Mouse (Mus musculus) liver, embryonic 14.5 days (tissue): ENCODE results near the gene Nmrk1.

Experiments
- CTCF ChIP-seq: IDR thresholded peaks from 2 replicates; pipeline ENCODE4 v1.5.1; 2016; ENCODE audit warnings: antibody characterized with exemption, low read depth, control low read depth
- EP300 ChIP-seq: IDR thresholded peaks from 2 replicates; pipeline ENCODE4 v1.6.1; 2016; ENCODE audit warnings: antibody characterized with exemption, low read depth

DNA sequence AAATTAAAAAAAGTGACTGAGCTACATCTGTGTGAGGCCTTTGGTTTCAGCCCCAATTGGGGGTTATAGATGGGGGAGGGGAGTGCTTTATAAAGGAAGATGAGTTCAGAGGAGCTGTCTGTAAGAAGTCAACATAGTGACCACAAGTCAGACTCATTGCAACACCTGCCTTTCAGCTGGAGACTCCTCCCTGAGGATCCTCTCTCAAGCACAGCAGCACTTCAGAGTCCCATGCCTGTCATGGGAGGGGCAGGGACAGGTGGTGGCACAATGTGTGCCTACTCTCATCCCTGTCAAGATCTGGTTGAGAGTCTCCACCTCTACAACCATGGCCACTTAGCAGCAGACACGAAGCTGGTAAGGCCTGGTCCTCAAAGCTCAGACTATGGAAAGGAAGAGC, 12.1 kb upstream of the Nmrk1 start:
- TF ChIP-seq CTCF (no peak), EP300 (no peak)
